Mouse (Mus musculus) erythroblast, embryonic 14.5 days (primary cell): ENCODE results near the gene Slc25a5.

Experiments
- GATA1 ChIP-seq: IDR thresholded peaks from 2 replicates; pipeline ENCODE4 v1.6.1; 2012; ENCODE audit warnings: low read length, inconsistent platforms, mixed read lengths
- TAL1 ChIP-seq: IDR thresholded peaks from 3 replicates; pipeline ENCODE4 v1.6.1; 2012; ENCODE audit warnings: low read length, inconsistent platforms, mixed read lengths

- no peak for TF ChIP-seq GATA1
- TF ChIP-seq TAL1: no peak
Measured at GRCm38 (mm10) chrX:36772591-36772990, 22.9 kb upstream of the Slc25a5 start.
